Mouse (Mus musculus): ENCODE data around the gene Rab40c. TPM values are rescaled to one million over a fixed set of nuclear protein-coding genes. Genes with fewer than 3 reads are reported as not detected.
A peak's percentile ranks its signal among the peaks of the same experiment; 100 is the strongest.

The Rab40c gene
- total RNA-seq, 2 experiments from 2014 or later = 0.98 to 2.5 TPM

DNA sequence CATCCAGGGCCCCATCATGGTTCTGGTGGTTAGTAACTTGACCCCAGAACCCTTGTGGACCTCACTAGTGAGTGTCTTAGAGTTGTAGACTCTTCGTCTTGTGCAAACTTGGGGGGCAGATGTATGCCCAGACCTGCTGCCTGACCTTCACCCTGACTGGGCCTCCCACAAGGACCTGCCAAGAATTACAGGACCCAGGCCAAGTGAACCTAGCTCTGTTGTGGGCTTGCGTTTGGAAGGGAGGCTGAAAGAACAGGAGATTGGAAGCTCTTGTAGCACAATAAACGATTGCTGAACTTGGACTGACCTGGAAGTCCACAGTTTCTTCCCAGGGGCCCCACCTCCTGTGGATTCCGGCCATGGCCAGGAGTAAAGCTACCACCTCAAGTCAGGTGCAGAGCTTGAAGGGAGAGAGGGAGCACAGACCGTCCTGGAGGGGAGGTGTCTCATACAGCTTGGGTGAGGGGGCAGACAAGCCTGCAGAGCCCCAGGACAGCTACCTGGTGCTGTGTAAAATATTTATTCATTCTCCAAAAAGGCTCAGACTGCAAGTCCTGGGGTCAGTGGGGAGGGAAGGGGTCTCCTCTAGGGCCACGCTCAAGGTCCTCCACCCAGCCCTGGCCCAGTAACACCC lies 85.4 kb downstream of the Rab40c start:
- ATAC-seq (replicated peaks; ENCODE audit: low FRiP score, poor library complexity, severe bottlenecking) = no peak

- ATAC-seq (replicated peaks; ENCODE audit: low FRiP score, poor library complexity, severe bottlenecking) = peak; percentile 54
These were observed 86.2 kb downstream of the Rab40c start, which contains the start of gene Stub1 for GRCm38 (mm10) chr17:25833291-25833663. Gene Stub1, minus strand, starts transcription at chr17:25833404.

- peak; percentile 80 for ATAC-seq (replicated peaks; ENCODE audit: low FRiP score, poor library complexity, severe bottlenecking)
These were observed 86.9 kb downstream of the Rab40c start for GRCm38 (mm10) chr17:25832436-25833290.

Other genes with a start within 250 kb of the Rab40c start
Only the 30 nearest of the 32 such genes appear.
- gene Gng13, start 202.6 kb downstream of the Rab40c start, total RNA-seq (2015; ENCODE audit: low replicate concordance) = not detected in 2 replicates
- gene Gng13, start 202.6 kb downstream of the Rab40c start, total RNA-seq (2017; ENCODE audit: low replicate concordance) = not detected in 2 replicates
- 15.5 and 33.2 TPM in 2 replicates for gene Chtf18, start 192.3 kb downstream of the Rab40c start, total RNA-seq (2015; ENCODE audit: low replicate concordance)
- gene Chtf18, start 192.3 kb downstream of the Rab40c start, total RNA-seq (2017; ENCODE audit: low replicate concordance) = 56.2 and 62.6 TPM in 2 replicates
- gene Rpusd1, start 192.1 kb downstream of the Rab40c start, total RNA-seq (2015; ENCODE audit: low replicate concordance) = 1.1 and 2.1 TPM in 2 replicates
- 0.26 and 3.7 TPM in 2 replicates for gene Rpusd1, start 192.1 kb downstream of the Rab40c start, total RNA-seq (2017; ENCODE audit: low replicate concordance)
- gene Mslnl, start 183.7 kb downstream of the Rab40c start, total RNA-seq (2015; ENCODE audit: low replicate concordance) = not detected in 2 replicates
- gene Mslnl, start 183.7 kb downstream of the Rab40c start, total RNA-seq (2017; ENCODE audit: low replicate concordance) = not detected in 2 replicates
- gene Msln, start 165.3 kb downstream of the Rab40c start, total RNA-seq (2015; ENCODE audit: low replicate concordance) = not detected in 2 replicates
- gene Msln, start 165.3 kb downstream of the Rab40c start, total RNA-seq (2017; ENCODE audit: low replicate concordance) = not detected in 2 replicates
- gene Narfl, start 146.0 kb downstream of the Rab40c start, total RNA-seq (2015; ENCODE audit: low replicate concordance) = 0.42 and 6.8 TPM in 2 replicates
- 7.1 and 12.0 TPM in 2 replicates for gene Narfl, start 146.0 kb downstream of the Rab40c start, total RNA-seq (2017; ENCODE audit: low replicate concordance)
- gene Haghl, start 134.1 kb downstream of the Rab40c start, total RNA-seq (2015; ENCODE audit: low replicate concordance) = 8.6 and 9.6 TPM in 2 replicates
- gene Haghl, start 134.1 kb downstream of the Rab40c start, total RNA-seq (2017; ENCODE audit: low replicate concordance) = 2.3 and 6.0 TPM in 2 replicates
- gene Ccdc78, start 133.1 kb downstream of the Rab40c start, total RNA-seq (2015; ENCODE audit: low replicate concordance) = not detected in 2 replicates
- not detected in 2 replicates for gene Ccdc78, start 133.1 kb downstream of the Rab40c start, total RNA-seq (2017; ENCODE audit: low replicate concordance)
- gene Fam173a, start 126.8 kb downstream of the Rab40c start, total RNA-seq (2015; ENCODE audit: low replicate concordance) = 38.1 and 51.5 TPM in 2 replicates
- gene Fam173a, start 126.8 kb downstream of the Rab40c start, total RNA-seq (2017; ENCODE audit: low replicate concordance) = 5.4 and 16.7 TPM in 2 replicates
- gene AC134908.4, start 124.1 kb downstream of the Rab40c start, total RNA-seq (2015; ENCODE audit: low replicate concordance) = not detected in 2 replicates
- gene AC134908.4, start 124.1 kb downstream of the Rab40c start, total RNA-seq (2017; ENCODE audit: low replicate concordance) = not detected in 2 replicates
- gene Metrn, start 122.6 kb downstream of the Rab40c start, total RNA-seq (2015; ENCODE audit: low replicate concordance) = not detected in 2 replicates
- gene Metrn, start 122.6 kb downstream of the Rab40c start, total RNA-seq (2017; ENCODE audit: low replicate concordance) = 5.4 and 5.9 TPM in 2 replicates
- not detected in 2 replicates for gene Fbxl16, start 110.6 kb downstream of the Rab40c start, total RNA-seq (2015; ENCODE audit: low replicate concordance)
- gene Fbxl16, start 110.6 kb downstream of the Rab40c start, total RNA-seq (2017; ENCODE audit: low replicate concordance) = not detected in 2 replicates
- gene Wdr24, start 96.1 kb downstream of the Rab40c start, total RNA-seq (2015; ENCODE audit: low replicate concordance) = 4.2 and 6.5 TPM in 2 replicates
- 7.0 and 14.5 TPM in 2 replicates for gene Wdr24, start 96.1 kb downstream of the Rab40c start, total RNA-seq (2017; ENCODE audit: low replicate concordance)
- 5.4 and 6.1 TPM in 2 replicates for gene Jmjd8, start 90.9 kb downstream of the Rab40c start, total RNA-seq (2015; ENCODE audit: low replicate concordance)
- 2.7 and 9.1 TPM in 2 replicates for gene Jmjd8, start 90.9 kb downstream of the Rab40c start, total RNA-seq (2017; ENCODE audit: low replicate concordance)
- gene Stub1, start 86.3 kb downstream of the Rab40c start, total RNA-seq (2015; ENCODE audit: low replicate concordance) = 58.7 and 86.4 TPM in 2 replicates
- gene Stub1, start 86.3 kb downstream of the Rab40c start, total RNA-seq (2017; ENCODE audit: low replicate concordance) = 47.1 and 58.4 TPM in 2 replicates
- gene Rhbdl1, start 82.4 kb downstream of the Rab40c start, total RNA-seq (2015; ENCODE audit: low replicate concordance) = 4.6 TPM in 1 of 2 replicates, not detected in the other
- gene Rhbdl1, start 82.4 kb downstream of the Rab40c start, total RNA-seq (2017; ENCODE audit: low replicate concordance) = 0.77 TPM in 1 of 2 replicates, not detected in the other
- gene Gm20683, start 78.0 kb downstream of the Rab40c start, total RNA-seq (2015; ENCODE audit: low replicate concordance) = 1.3 and 1.4 TPM in 2 replicates
- gene Gm20683, start 78.0 kb downstream of the Rab40c start, total RNA-seq (2017; ENCODE audit: low replicate concordance) = 1.8 TPM in 1 of 2 replicates, not detected in the other
- 34.4 and 37.1 TPM in 2 replicates for gene Rhot2, start 74.9 kb downstream of the Rab40c start, total RNA-seq (2015; ENCODE audit: low replicate concordance)
- 39.1 and 41.5 TPM in 2 replicates for gene Rhot2, start 74.9 kb downstream of the Rab40c start, total RNA-seq (2017; ENCODE audit: low replicate concordance)
- 52.8 and 61.6 TPM in 2 replicates for gene Wdr90, start 58.2 kb downstream of the Rab40c start, total RNA-seq (2015; ENCODE audit: low replicate concordance)
- gene Wdr90, start 58.2 kb downstream of the Rab40c start, total RNA-seq (2017; ENCODE audit: low replicate concordance) = 26.4 and 37.6 TPM in 2 replicates
- 4.2 and 11.9 TPM in 2 replicates for gene Mcrip2, start 51.0 kb downstream of the Rab40c start, total RNA-seq (2015; ENCODE audit: low replicate concordance)
- 3.5 TPM in 1 of 2 replicates, not detected in the other for gene Mcrip2, start 51.0 kb downstream of the Rab40c start, total RNA-seq (2017; ENCODE audit: low replicate concordance)
- 10.1 and 17.3 TPM in 2 replicates for gene Mettl26, start 44.7 kb downstream of the Rab40c start, total RNA-seq (2015; ENCODE audit: low replicate concordance)
- 7.1 and 7.7 TPM in 2 replicates for gene Mettl26, start 44.7 kb downstream of the Rab40c start, total RNA-seq (2017; ENCODE audit: low replicate concordance)
- gene Wfikkn1, start 38.9 kb downstream of the Rab40c start, total RNA-seq (2015; ENCODE audit: low replicate concordance) = not detected in 2 replicates
- 0.26 and 1.7 TPM in 2 replicates for gene Wfikkn1, start 38.9 kb downstream of the Rab40c start, total RNA-seq (2017; ENCODE audit: low replicate concordance)
- 1,618 and 1,746 TPM in 2 replicates for gene Pigq, start 25.2 kb upstream of the Rab40c start, total RNA-seq (2015; ENCODE audit: low replicate concordance)
- 1,554 and 1,638 TPM in 2 replicates for gene Pigq, start 25.2 kb upstream of the Rab40c start, total RNA-seq (2017; ENCODE audit: low replicate concordance)
- 13.7 and 13.8 TPM in 2 replicates for gene Nhlrc4, start 25.2 kb upstream of the Rab40c start, total RNA-seq (2015; ENCODE audit: low replicate concordance)
- 13.7 and 18.9 TPM in 2 replicates for gene Nhlrc4, start 25.2 kb upstream of the Rab40c start, total RNA-seq (2017; ENCODE audit: low replicate concordance)
- not detected in 2 replicates for gene A930017K11Rik, start 32.8 kb upstream of the Rab40c start, total RNA-seq (2015; ENCODE audit: low replicate concordance)
- gene A930017K11Rik, start 32.8 kb upstream of the Rab40c start, total RNA-seq (2017; ENCODE audit: low replicate concordance) = not detected in 2 replicates
- 9.6 and 9.7 TPM in 2 replicates for gene Capn15, start 66.1 kb upstream of the Rab40c start, total RNA-seq (2015; ENCODE audit: low replicate concordance)
- 5.7 and 9.1 TPM in 2 replicates for gene Capn15, start 66.1 kb upstream of the Rab40c start, total RNA-seq (2017; ENCODE audit: low replicate concordance)
- gene Rab11fip3, start 149.8 kb upstream of the Rab40c start, total RNA-seq (2015; ENCODE audit: low replicate concordance) = not detected in 2 replicates
- gene Rab11fip3, start 149.8 kb upstream of the Rab40c start, total RNA-seq (2017; ENCODE audit: low replicate concordance) = 0.26 TPM in 1 of 2 replicates, not detected in the other
- 1.8 TPM in 1 of 2 replicates, not detected in the other for gene Decr2, start 170.6 kb upstream of the Rab40c start, total RNA-seq (2015; ENCODE audit: low replicate concordance)
- gene Decr2, start 170.6 kb upstream of the Rab40c start, total RNA-seq (2017; ENCODE audit: low replicate concordance) = 1.4 TPM in 1 of 2 replicates, not detected in the other
- gene Nme4, start 175.9 kb upstream of the Rab40c start, total RNA-seq (2015; ENCODE audit: low replicate concordance) = 3.6 and 5.9 TPM in 2 replicates
- gene Nme4, start 175.9 kb upstream of the Rab40c start, total RNA-seq (2017; ENCODE audit: low replicate concordance) = 3.4 TPM in 1 of 2 replicates, not detected in the other
- gene Tmem8, start 193.6 kb upstream of the Rab40c start, total RNA-seq (2015; ENCODE audit: low replicate concordance) = 13.0 and 13.8 TPM in 2 replicates
- gene Tmem8, start 193.6 kb upstream of the Rab40c start, total RNA-seq (2017; ENCODE audit: low replicate concordance) = 6.7 and 8.9 TPM in 2 replicates